Mouse (Mus musculus): ENCODE measurements around the gene Gp9. TPM values are rescaled to one million over a fixed set of nuclear protein-coding genes. Genes with fewer than 3 reads are reported as not detected.

The Gp9 gene
- polyA plus RNA-seq, 1 experiment: 1.6 TPM

DNA sequence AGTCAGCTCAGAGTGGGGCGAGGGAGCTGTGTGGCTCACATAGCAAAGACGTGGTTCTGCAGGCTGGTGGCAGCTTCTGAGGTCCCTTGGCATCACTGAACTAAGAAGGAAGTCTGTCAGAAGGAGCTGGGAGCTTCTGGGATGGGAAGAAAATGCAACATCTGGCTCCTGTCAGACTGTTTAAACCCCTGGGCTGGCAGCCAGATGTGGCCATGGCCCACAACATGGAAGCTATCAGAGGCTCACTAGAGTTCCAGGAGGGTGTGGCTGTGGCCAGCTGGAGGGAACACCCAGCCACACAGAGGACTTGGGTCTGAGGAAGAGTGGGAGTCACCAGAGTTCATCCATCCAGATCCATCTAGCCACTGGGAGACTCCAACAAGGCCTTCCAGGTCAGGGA, 31.0 kb upstream of the Gp9 start:
- no peak for TF ChIP-seq CTCF (IDR thresholded peaks at IDR 0.05; ENCODE audit: extremely low read depth, insufficient read depth, low read length)
- TF ChIP-seq POLR2A (IDR thresholded peaks at IDR 0.05; ENCODE audit: extremely low read depth, insufficient read depth, low read length): no peak
- no peak overlapping the region for H3K4me3 ChIP-seq (ENCODE audit: insufficient read depth, low read length)
- H3K27ac ChIP-seq (ENCODE audit: insufficient read depth, low read length): no peak overlapping the region
- H3K4me1 ChIP-seq (ENCODE audit: control insufficient read depth, insufficient read depth, low read length): no peaks in the 10 kb centered on the region

DNA sequence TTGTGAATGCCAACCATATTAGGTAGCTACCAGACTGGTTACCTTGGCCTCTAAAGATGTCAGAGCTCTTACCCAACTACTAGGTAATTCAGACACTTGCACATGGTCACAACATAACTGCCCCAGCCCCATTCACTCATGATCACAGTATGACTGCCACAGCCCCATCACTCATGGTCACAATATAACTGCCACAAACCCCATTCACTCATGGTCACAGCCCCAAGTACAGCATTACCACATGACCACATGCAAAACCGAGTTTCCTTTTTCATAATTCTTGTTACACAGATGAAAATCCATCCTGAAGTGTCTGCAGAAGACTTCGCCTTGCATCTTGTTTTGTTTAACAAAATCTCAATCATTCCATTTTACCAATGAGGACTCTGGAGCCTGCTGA, 29.8 kb upstream of the Gp9 start:
- no peak overlapping the region for H3K4me3 ChIP-seq (ENCODE audit: insufficient read depth, low read length)
- no peaks in the 10 kb centered on the region for H3K4me1 ChIP-seq (ENCODE audit: control insufficient read depth, insufficient read depth, low read length)
- H3K27ac ChIP-seq (ENCODE audit: insufficient read depth, low read length): no peak overlapping the region
- TF ChIP-seq CTCF (IDR thresholded peaks at IDR 0.05; ENCODE audit: extremely low read depth, insufficient read depth, low read length) (no peak), POLR2A (IDR thresholded peaks at IDR 0.05; ENCODE audit: extremely low read depth, insufficient read depth, low read length) (no peak)

- H3K4me1 ChIP-seq (ENCODE audit: control insufficient read depth, insufficient read depth, low read length): no peaks in the 10 kb centered on the region
- TF ChIP-seq CTCF (IDR thresholded peaks at IDR 0.05; ENCODE audit: extremely low read depth, insufficient read depth, low read length) (no peak), POLR2A (IDR thresholded peaks at IDR 0.05; ENCODE audit: extremely low read depth, insufficient read depth, low read length) (no peak)
- H3K4me3 ChIP-seq (ENCODE audit: insufficient read depth, low read length): no peak overlapping the region
- H3K27ac ChIP-seq (ENCODE audit: insufficient read depth, low read length): no peak overlapping the region
Observed at GRCm38 (mm10) chr6:87748531-87748930, 29.3 kb upstream of the Gp9 start.

DNA sequence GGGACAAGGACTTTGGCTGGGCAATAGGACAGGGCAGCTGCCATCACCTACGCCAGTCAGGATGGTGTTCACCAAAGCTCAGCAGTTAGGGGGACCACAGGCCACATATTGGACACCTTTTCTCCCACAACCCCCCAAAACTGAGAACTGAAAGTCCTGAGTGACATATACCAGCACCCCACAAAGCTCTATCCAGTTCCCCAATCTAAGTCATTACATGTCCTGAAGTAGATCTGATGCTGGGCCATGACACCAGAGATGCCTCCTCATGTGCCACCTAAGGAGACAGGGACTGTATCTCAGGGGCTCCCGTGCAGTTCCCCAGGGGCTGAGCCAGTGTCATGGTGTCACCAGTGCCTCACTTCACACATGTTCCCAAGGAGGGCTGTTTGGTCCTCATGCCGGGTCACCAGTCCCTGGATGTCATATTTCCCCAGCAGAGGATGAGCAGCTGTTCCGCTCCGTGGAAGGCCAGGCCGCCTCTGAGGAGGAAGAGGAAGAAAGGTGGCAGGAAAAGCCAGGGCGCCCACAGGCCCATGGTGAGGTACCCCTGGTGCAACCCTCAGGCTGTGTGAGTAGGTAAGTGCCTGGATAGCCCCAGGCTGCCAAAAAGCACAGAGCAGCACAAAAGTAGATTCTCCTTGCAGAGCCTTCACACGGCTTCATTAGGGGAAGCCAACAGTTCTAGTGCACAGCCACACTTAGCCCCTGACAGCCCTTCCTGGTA, 27.5 kb upstream of the Gp9 start:
- Histone ChIP-seq H3K4me3 (ENCODE audit: insufficient read depth, low read length) (no peak overlapping the region), H3K27ac (ENCODE audit: insufficient read depth, low read length) (no peak overlapping the region), H3K4me1 (ENCODE audit: control insufficient read depth, insufficient read depth, low read length) (no peaks in the 10 kb centered on the region)
- no peak for TF ChIP-seq POLR2A (IDR thresholded peaks at IDR 0.05; ENCODE audit: extremely low read depth, insufficient read depth, low read length)
- TF ChIP-seq CTCF (IDR thresholded peaks at IDR 0.05; ENCODE audit: extremely low read depth, insufficient read depth, low read length): no peak

DNA sequence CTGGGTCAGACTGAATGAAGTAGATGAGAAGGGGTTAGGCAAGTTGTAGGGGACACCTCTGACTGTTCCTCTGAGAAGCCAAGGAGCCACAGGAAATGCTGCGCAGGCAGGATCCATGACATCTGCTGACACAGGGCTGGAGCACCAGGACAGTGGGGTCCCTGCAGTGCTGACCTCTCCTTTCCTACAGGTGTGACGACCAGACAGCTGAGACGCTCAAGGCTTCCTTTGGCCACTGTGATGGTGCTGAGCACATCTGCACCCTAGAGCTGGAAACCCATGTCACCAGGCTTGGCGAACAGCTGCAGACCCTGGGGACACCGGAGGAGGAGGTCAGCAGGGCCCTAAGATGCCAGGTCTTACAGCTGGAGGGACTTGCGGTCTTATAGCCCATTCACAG, 26.3 kb upstream of the Gp9 start:
- no peak for TF ChIP-seq POLR2A (IDR thresholded peaks at IDR 0.05; ENCODE audit: extremely low read depth, insufficient read depth, low read length)
- no peak for TF ChIP-seq CTCF (IDR thresholded peaks at IDR 0.05; ENCODE audit: extremely low read depth, insufficient read depth, low read length)
- Histone ChIP-seq H3K4me1 (ENCODE audit: control insufficient read depth, insufficient read depth, low read length) (no peaks in the 10 kb centered on the region), H3K27ac (ENCODE audit: insufficient read depth, low read length) (no peak overlapping the region), H3K4me3 (ENCODE audit: insufficient read depth, low read length) (no peak overlapping the region)

- TF ChIP-seq CTCF (IDR thresholded peaks at IDR 0.05; ENCODE audit: extremely low read depth, insufficient read depth, low read length) (no peak), POLR2A (IDR thresholded peaks at IDR 0.05; ENCODE audit: extremely low read depth, insufficient read depth, low read length) (no peak)
- Histone ChIP-seq H3K4me3 (ENCODE audit: insufficient read depth, low read length) (no peak overlapping the region), H3K4me1 (ENCODE audit: control insufficient read depth, insufficient read depth, low read length) (no peaks in the 10 kb centered on the region), H3K27ac (ENCODE audit: insufficient read depth, low read length) (no peak overlapping the region)
Observed at GRCm38 (mm10) chr6:87755196-87755595, 22.7 kb upstream of the Gp9 start.

GRCm38 (mm10) chr6:87756896-87757295, 21.0 kb upstream of the Gp9 start:
- no peak overlapping the region for H3K4me3 ChIP-seq (ENCODE audit: insufficient read depth, low read length)
- no peaks in the 10 kb centered on the region for H3K4me1 ChIP-seq (ENCODE audit: control insufficient read depth, insufficient read depth, low read length)
- no peak overlapping the region for H3K27ac ChIP-seq (ENCODE audit: insufficient read depth, low read length)
- TF ChIP-seq POLR2A (IDR thresholded peaks at IDR 0.05; ENCODE audit: extremely low read depth, insufficient read depth, low read length) (no peak), CTCF (IDR thresholded peaks at IDR 0.05; ENCODE audit: extremely low read depth, insufficient read depth, low read length) (no peak)

GRCm38 (mm10) chr6:87759404-87759803, 18.5 kb upstream of the Gp9 start:
- H3K27ac ChIP-seq (ENCODE audit: insufficient read depth, low read length): no peak overlapping the region
- no peak overlapping the region for H3K4me3 ChIP-seq (ENCODE audit: insufficient read depth, low read length)
- no peaks in the 10 kb centered on the region for H3K4me1 ChIP-seq (ENCODE audit: control insufficient read depth, insufficient read depth, low read length)
- TF ChIP-seq POLR2A (IDR thresholded peaks at IDR 0.05; ENCODE audit: extremely low read depth, insufficient read depth, low read length) (no peak), CTCF (IDR thresholded peaks at IDR 0.05; ENCODE audit: extremely low read depth, insufficient read depth, low read length) (no peak)

DNA sequence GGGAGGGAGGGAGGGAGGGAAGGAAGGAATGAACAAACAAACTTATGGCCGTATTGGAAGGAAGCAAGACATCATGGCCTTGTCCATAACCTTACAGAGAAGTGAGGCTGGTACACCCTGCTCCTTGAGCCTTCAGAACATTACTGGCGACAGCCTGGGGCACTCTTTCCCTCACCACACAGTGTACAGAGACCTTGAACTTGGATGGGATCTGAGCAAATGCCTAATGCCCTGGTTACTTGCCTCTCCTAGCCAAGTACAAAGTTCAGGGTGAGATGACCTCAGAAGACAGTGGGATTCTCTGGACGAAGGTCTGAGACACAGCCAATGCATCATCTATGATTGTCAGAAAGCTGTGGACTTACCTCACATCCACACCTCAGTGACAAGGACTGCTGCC, 18.0 kb upstream of the Gp9 start:
- TF ChIP-seq CTCF (IDR thresholded peaks at IDR 0.05; ENCODE audit: extremely low read depth, insufficient read depth, low read length) (no peak), POLR2A (IDR thresholded peaks at IDR 0.05; ENCODE audit: extremely low read depth, insufficient read depth, low read length) (no peak)
- H3K4me1 ChIP-seq (ENCODE audit: control insufficient read depth, insufficient read depth, low read length): no peaks in the 10 kb centered on the region
- H3K27ac ChIP-seq (ENCODE audit: insufficient read depth, low read length): no peak overlapping the region
- H3K4me3 ChIP-seq (ENCODE audit: insufficient read depth, low read length): no peak overlapping the region

DNA sequence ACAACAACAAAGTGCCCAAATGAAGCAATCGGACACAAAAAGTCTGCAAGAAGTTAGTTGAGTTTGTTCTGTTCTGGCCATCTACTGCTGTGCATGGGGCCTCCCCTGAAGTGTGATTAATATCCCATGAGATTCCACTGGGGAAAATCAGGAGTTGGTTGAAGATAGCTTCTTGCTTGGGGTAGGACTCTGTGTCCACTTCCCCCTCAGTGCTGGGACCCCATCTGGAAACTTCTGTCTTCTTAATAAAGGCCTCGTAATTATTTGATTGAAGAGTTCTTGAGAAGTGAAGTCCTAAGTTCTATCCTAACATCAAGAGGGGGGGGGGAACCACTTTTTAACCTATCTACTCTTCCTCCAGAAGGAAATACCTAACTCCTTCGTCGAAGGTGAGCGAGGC, 15.7 kb upstream of the Gp9 start:
- Histone ChIP-seq H3K4me1 (ENCODE audit: control insufficient read depth, insufficient read depth, low read length) (no peaks in the 10 kb centered on the region), H3K4me3 (ENCODE audit: insufficient read depth, low read length) (no peak overlapping the region), H3K27ac (ENCODE audit: insufficient read depth, low read length) (no peak overlapping the region)
- TF ChIP-seq CTCF (IDR thresholded peaks at IDR 0.05; ENCODE audit: extremely low read depth, insufficient read depth, low read length) (no peak), POLR2A (IDR thresholded peaks at IDR 0.05; ENCODE audit: extremely low read depth, insufficient read depth, low read length) (no peak)
